Mouse (Mus musculus) cerebellum, adult 2 months (tissue): Measurements from ENCODE around the gene Trmt1.

ENCODE experiments used
- CTCF ChIP-seq: fragments of 200-500 bp; IDR thresholded peaks from 2 replicates; pipeline ENCODE4 v1.5.1; 2011; ENCODE audit warnings: low read depth, mild to moderate bottlenecking, control low read depth, low read length, moderate library complexity, borderline replicate concordance; ENCODE audit not compliant: insufficient read depth
- POLR2A ChIP-seq: fragments of 200-500 bp; IDR thresholded peaks from 2 replicates; pipeline ENCODE4 v1.6.1; 2011; ENCODE audit warnings: low read length, control low read depth, borderline replicate concordance; ENCODE audit not compliant: insufficient read depth

- TF ChIP-seq CTCF, result no peak
- no peak for TF ChIP-seq POLR2A
These were observed 57.7 kb downstream of the Trmt1 start for GRCm38 (mm10) chr8:84743517-84744420.
